Mouse (Mus musculus): Measurements from ENCODE around the gene Mtx1.

GRCm38 (mm10) chr3:89260211-89260610 lies 33.3 kb upstream of the Mtx1 start:
- TF ChIP-seq CTCF (IDR thresholded peaks at IDR 0.05; ENCODE audit: control insufficient read depth, insufficient read depth, low read length) (no peak), POLR2A (IDR thresholded peaks at IDR 0.05; ENCODE audit: borderline replicate concordance, control insufficient read depth, low read depth, low read length) (no peak)
